Comparison of ENCODE assay signal across 19 mouse cellular contexts in genomic region chr13:32833237-32833636, GRCm38 (mm10). TPM values are rescaled to one million over a fixed set of nuclear protein-coding genes. Genes with fewer than 3 reads are reported as not detected.
DNase-seq lines count a peak whose midpoint lies in the region; ATAC-seq and TF ChIP-seq lines count a peak whose summit lies in the region.
"Had no signal": no experiment of that assay in that cellular context is flagged by ENCODE, and none has a peak within 500 bp of the region (broad histone marks: within the 10 kb centered on the region; RNA-seq: fewer than 3 reads in every experiment).

No protein-coding gene starts in this region.

- H3K9ac ChIP-seq in heart, embryonic 12.5 days, result no peak overlapping the region
- H3K9ac ChIP-seq: embryonic facial prominence, embryonic 12.5 days; limb, embryonic 12.5 days had no signal

- peak in 1 of 2 experiments; percentile 5 for DNase-seq in layer of hippocampus, adult 2 months (ENCODE audit: low spot score in 2 of 2)
- DNase-seq in layer of hippocampus, adult 11-12 months (ENCODE audit: low spot score), result no peak
- peak; percentile 27 for DNase-seq in thymus, postnatal 14 days
- DNase-seq in thymus, adult 18-20 months, result no peak
- DNase-seq in embryo, embryonic 11 days, result no peak
- DNase-seq in gastrocnemius, adult 8-10 months (ENCODE audit: low spot score in 2 of 2), result no peak
- DNase-seq: cerebellum, postnatal 14 days; heart, postnatal 4 days; kidney, postnatal 14 days; right cerebral cortex, postnatal 14 days had no signal

- peak overlapping the region; percentile 83 for H3K27ac ChIP-seq in layer of hippocampus, adult 2 months
- H3K27ac ChIP-seq in heart, embryonic 12.5 days (ENCODE audit: poor library complexity, severe bottlenecking), result no peak overlapping the region
- H3K27ac ChIP-seq: embryonic facial prominence, embryonic 12.5 days; forebrain, embryonic 10.5 days; limb, embryonic 12.5 days had no signal

- no peaks in the 10 kb centered on the region for H3K27me3 ChIP-seq in heart, embryonic 12.5 days (replicated peaks)
- H3K27me3 ChIP-seq: embryonic facial prominence, embryonic 12.5 days; limb, embryonic 12.5 days had no signal

- peak; percentile 64 for ATAC-seq in inflammation-experienced regulatory T-cells, adult 6 months
- ATAC-seq in heart, embryonic 12.5 days (ENCODE audit: insufficient number of reproducible peaks, low FRiP score), result no peak
- ATAC-seq: intestine, embryonic 16.5 days had no signal

- no peaks in the 10 kb centered on the region for H3K9me3 ChIP-seq in heart, embryonic 12.5 days (replicated peaks)
- H3K9me3 ChIP-seq: embryonic facial prominence, embryonic 12.5 days; forebrain, embryonic 10.5 days; limb, embryonic 12.5 days had no signal

- no peaks in the 10 kb centered on the region for H3K36me3 ChIP-seq in heart, embryonic 12.5 days
- H3K36me3 ChIP-seq: embryonic facial prominence, embryonic 12.5 days; forebrain, embryonic 10.5 days; limb, embryonic 12.5 days had no signal

- no peak for TF ChIP-seq CTCF in layer of hippocampus, adult 2 months (conservative IDR thresholded peaks at IDR 0.05)

- H3K4me1 ChIP-seq in heart, embryonic 12.5 days (replicated peaks), result 0 out of 2 replicates have a peak, but pooled peaks cover 3% of the 10 kb centered on the region
- H3K4me1 ChIP-seq: embryonic facial prominence, embryonic 12.5 days; forebrain, embryonic 10.5 days; limb, embryonic 12.5 days had no signal

- no peak overlapping the region for H3K4me3 ChIP-seq in layer of hippocampus, adult 2 months
- no peak overlapping the region for H3K4me3 ChIP-seq in heart, embryonic 12.5 days
- H3K4me3 ChIP-seq: embryonic facial prominence, embryonic 12.5 days; forebrain, embryonic 10.5 days; limb, embryonic 12.5 days had no signal

- no peak overlapping the region for H3K4me2 ChIP-seq in heart, embryonic 12.5 days
- H3K4me2 ChIP-seq: embryonic facial prominence, embryonic 12.5 days; limb, embryonic 12.5 days had no signal

- WGBS in heart, embryonic 12.5 days, result 57% methylated on average over 6 of the region's 6 CpGs

RNA-seq across cellular contexts. Expression of gene Serpinb1a, which starts 17.7 kb away (rescaled TPM):
- total RNA-seq in layer of hippocampus, adult 2 months (2021), result 1 to 10 TPM; 5.3 to 6.6 TPM
- 10 to 100 TPM; 10.1 to 86.4 (median 28.2) TPM for polyA plus RNA-seq in inflammation-experienced regulatory T-cells, adult 6 months (2017; shearing (Covaris generic))
- 1 to 10 TPM; 1.7 to 3.9 (median 3.1) TPM for total RNA-seq in gastrocnemius, adult 8-10 months (2022)
- 6.1 and 7.6 TPM in 2 replicates for polyA plus RNA-seq in heart, embryonic 12.5 days (2016; fragmentation: Nextera tagmentation; extraction: Ambion mirVana)

RNA-seq across cellular contexts. Expression of gene D930007J09Rik, which starts 30.6 kb away (rescaled TPM):
- not detected for total RNA-seq in layer of hippocampus, adult 2 months (2021)
- not detected for polyA plus RNA-seq in inflammation-experienced regulatory T-cells, adult 6 months (2017; shearing (Covaris generic))
- not detected for total RNA-seq in gastrocnemius, adult 8-10 months (2022)
- not detected in 2 replicates for polyA plus RNA-seq in heart, embryonic 12.5 days (2016; fragmentation: Nextera tagmentation; extraction: Ambion mirVana)
- total RNA-seq: heart, postnatal 4 days; megakaryocyte-erythroid progenitor cell, adult 5-6 weeks had no signal
- polyA plus RNA-seq: embryonic facial prominence, embryonic 12.5 days; forebrain, embryonic 10.5 days; intestine, embryonic 16.5 days; limb, embryonic 12.5 days; liver, embryonic 16.5 days; stomach, embryonic 14.5 days had no signal

RNA-seq across cellular contexts. Expression of gene Wrnip1, which starts 31.4 kb away (rescaled TPM):
- 10 to 100 TPM; 62.1 to 63.7 TPM for total RNA-seq in layer of hippocampus, adult 2 months (2021)
- polyA plus RNA-seq in inflammation-experienced regulatory T-cells, adult 6 months (2017; shearing (Covaris generic)), result 10 to 100 TPM in 1 of 3 experiments, 1 to 10 TPM in 2; 6.4 to 10.0 (median 8.2) TPM
- total RNA-seq in gastrocnemius, adult 8-10 months (2022), result 1 to 10 TPM; 4.2 to 7.9 (median 6.0) TPM
- polyA plus RNA-seq in heart, embryonic 12.5 days (2016; fragmentation: Nextera tagmentation; extraction: Ambion mirVana), result 30.2 TPM in 2 replicates

RNA-seq across cellular contexts. Expression of gene Mylk4, which starts 49.5 kb away (rescaled TPM):
- under 1 TPM; 0.20 to 0.25 TPM for total RNA-seq in layer of hippocampus, adult 2 months (2021)
- polyA plus RNA-seq in inflammation-experienced regulatory T-cells, adult 6 months (2017; shearing (Covaris generic)), result not detected
- total RNA-seq in gastrocnemius, adult 8-10 months (2022), result 1,000 to 10,000 TPM; 1,586 to 2,341 (median 2,026) TPM
- 0.18 and 0.28 TPM in 2 replicates for polyA plus RNA-seq in heart, embryonic 12.5 days (2016; fragmentation: Nextera tagmentation; extraction: Ambion mirVana)
- polyA plus RNA-seq: forebrain, embryonic 10.5 days; intestine, embryonic 16.5 days had no signal

Comparison
In these comparisons a context has a peak if more than half of its experiments do, and no peak if none do; other contexts are left out.
1. RNA of gene Wrnip1, which starts 31.4 kb away (total RNA-seq): 62.1 to 63.7 TPM in layer of hippocampus, adult 2 months; 4.2 to 7.9 TPM in gastrocnemius, adult 8-10 months; every median in the first group is over 4 times any median in the second.